Mouse (Mus musculus) lung, embryonic 15.5 days (tissue): ENCODE data around the gene Ostc. TPM values are rescaled to one million over a fixed set of nuclear protein-coding genes. Genes with fewer than 3 reads are reported as not detected.

Experiments used
- ATAC-seq: fragments of 200-750 bp; cut with Nextera tagmentation; 2 replicates; pipeline ENCODE4 v1.8.0; 2017; ENCODE audit warnings: moderate number of reproducible peaks, borderline replicate concordance; ENCODE audit not compliant: low FRiP score, low TSS enrichment; ENCODE audit errors: extremely low read depth
- H3K27ac ChIP-seq: fragments of 300-500 bp; sonication (generic); 2 replicates; pipeline ENCODE4 v1.5.1; 2015; ENCODE audit warnings: moderate library complexity, mild to moderate bottlenecking, inconsistent platforms
- H3K27me3 ChIP-seq: fragments of 300-500 bp; sonication (generic); 2 replicates; pipeline ENCODE4 v1.6.1; 2015; ENCODE audit warnings: inconsistent platforms
- H3K36me3 ChIP-seq: fragments of 300-500 bp; sonication (generic); 2 replicates; pipeline ENCODE4 v1.6.1; 2015; ENCODE audit warnings: inconsistent platforms
- H3K4me1 ChIP-seq: fragments of 300-500 bp; sonication (generic); 2 replicates; pipeline ENCODE4 v1.6.1; 2015; ENCODE audit warnings: inconsistent platforms
- H3K4me2 ChIP-seq: fragments of 300-500 bp; sonication (generic); 2 replicates; pipeline ENCODE4 v1.6.1; 2015; ENCODE audit warnings: inconsistent platforms, mild to moderate bottlenecking, moderate library complexity
- H3K4me3 ChIP-seq: fragments of 300-500 bp; sonication (generic); 2 replicates; pipeline ENCODE4 v1.5.1; 2015; ENCODE audit warnings: mild to moderate bottlenecking, inconsistent platforms
- H3K9ac ChIP-seq: fragments of 300-500 bp; sonication (generic); 2 replicates; pipeline ENCODE4 v1.6.1; 2015; ENCODE audit warnings: inconsistent platforms
- H3K9me3 ChIP-seq: fragments of 300-500 bp; sonication (generic); 2 replicates; pipeline ENCODE4 v1.6.1; 2016; ENCODE audit warnings: inconsistent platforms
- WGBS: fragments of 180-500 bp; shearing (Covaris S2); methylation state at CpG from one replicate; pipeline ENCODE4 v1.1.7; 2015; 5-methylcytosine and 5-hydroxymethylcytosine counted together
- polyA plus RNA-seq: library from polyadenylated mRNA; unstranded; fragments of >200 nt; fragmentation: Nextera tagmentation; extraction: Ambion mirVana; gene quantifications from 2 replicates; pipeline ENCODE4 v1.2.1, GENCODE M21; 2015

Gene Ostc
- polyA plus RNA-seq, 1 experiment from 2014 or later = 393 TPM

DNA sequence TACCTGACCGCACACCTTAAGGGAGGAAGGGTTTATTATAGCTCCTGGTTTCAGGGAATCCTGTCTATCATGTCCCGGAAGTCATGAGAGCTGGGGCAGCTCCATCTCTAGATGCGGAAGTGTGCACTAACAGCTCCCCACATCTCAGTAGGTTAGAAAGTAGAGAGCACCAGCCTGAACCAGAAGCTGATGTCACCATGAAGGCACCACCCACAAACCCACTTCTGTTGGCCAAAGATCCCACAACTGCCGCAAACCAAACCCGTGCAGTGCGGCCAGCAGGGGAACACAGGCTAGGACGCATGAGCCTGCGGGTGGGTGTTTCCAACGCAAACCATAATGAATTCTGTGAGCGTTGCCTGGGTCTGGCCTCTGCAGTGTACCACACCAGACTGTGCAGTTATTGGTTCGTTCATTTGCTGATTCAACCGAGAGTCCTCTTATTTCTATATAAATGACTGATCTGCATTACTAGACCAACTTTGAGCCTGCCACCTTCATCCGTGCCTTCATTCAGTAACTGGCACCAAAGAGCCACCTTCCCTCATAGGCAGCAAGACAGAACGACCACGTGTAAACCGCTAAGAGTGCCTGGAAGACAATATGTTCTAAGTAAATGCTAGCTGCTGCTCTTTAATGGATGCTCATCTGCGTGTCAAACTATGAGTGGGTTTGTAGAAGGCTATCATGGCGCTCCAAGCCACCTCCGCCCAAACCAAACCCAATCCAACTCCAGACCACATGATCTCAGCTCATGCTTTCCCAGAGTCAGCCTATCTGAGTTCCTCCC lies 31.4 kb downstream of the Ostc start:
- H3K4me1 ChIP-seq = no peaks in the 10 kb centered on the region
- H3K27me3 ChIP-seq = no peaks in the 10 kb centered on the region
- H3K36me3 ChIP-seq = no peaks in the 10 kb centered on the region
- 91% methylated on average over 19 of the region's 19 CpGs for WGBS
- no peak overlapping the region for H3K9ac ChIP-seq
- H3K4me2 ChIP-seq = no peak overlapping the region
- H3K9me3 ChIP-seq = no peaks in the 10 kb centered on the region
- H3K27ac ChIP-seq = no peak overlapping the region
- H3K4me3 ChIP-seq = no peak overlapping the region
- no peak for ATAC-seq

DNA sequence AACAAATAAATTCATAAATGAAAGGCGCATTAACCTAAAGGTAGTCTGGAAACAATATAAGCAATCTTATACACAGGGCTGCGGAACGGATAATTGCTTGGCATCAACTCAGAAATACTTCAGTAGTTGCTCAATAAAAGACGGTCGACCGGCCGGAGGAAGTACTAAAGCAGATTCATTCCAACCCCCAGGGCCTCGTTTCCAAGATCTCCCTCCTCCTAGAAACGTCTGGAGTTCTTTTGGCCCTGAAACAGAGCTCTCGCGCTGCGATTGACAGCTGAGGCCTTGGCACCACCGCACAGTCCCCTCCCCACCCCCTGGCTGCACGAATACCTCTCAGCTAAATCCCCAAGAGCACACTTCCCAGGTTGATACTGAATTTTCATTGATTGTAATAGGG lies 38.0 kb downstream of the Ostc start:
- Histone ChIP-seq H3K27me3 (no peaks in the 10 kb centered on the region), H3K9ac (no peak overlapping the region), H3K27ac (no peak overlapping the region), H3K4me2 (no peak overlapping the region), H3K36me3 (no peaks in the 10 kb centered on the region), H3K9me3 (no peaks in the 10 kb centered on the region), H3K4me1 (no peaks in the 10 kb centered on the region), H3K4me3 (no peak overlapping the region)
- no peak for ATAC-seq
- 52% methylated on average over 14 of the region's 14 CpGs for WGBS

DNA sequence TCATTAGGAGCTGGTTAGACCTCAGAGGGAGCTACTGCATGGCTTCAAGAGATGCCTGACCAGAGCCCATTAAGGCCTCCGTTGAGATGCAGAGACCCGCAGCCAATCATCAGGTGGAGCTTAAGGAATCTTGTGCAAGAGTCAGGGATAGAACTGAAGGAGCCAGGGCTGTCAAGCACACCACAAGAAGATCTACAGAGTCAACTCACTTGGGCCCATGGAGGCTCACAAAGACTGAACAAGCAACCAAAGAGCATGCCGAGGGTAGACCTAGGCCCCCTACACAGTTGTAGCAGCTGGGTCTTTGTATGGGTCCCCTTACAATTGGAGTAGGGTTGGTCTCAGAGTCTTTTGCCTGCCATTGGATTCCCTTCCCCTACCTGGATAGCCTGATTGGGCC lies 46.7 kb downstream of the Ostc start:
- no peaks in the 10 kb centered on the region for H3K9me3 ChIP-seq
- no peak overlapping the region for H3K4me2 ChIP-seq
- no peak overlapping the region for H3K4me3 ChIP-seq
- ATAC-seq = no peak
- 84% methylated on average over 3 of the region's 3 CpGs for WGBS
- H3K27ac ChIP-seq = no peak overlapping the region
- no peaks in the 10 kb centered on the region for H3K4me1 ChIP-seq
- H3K36me3 ChIP-seq = no peaks in the 10 kb centered on the region
- no peaks in the 10 kb centered on the region for H3K27me3 ChIP-seq
- H3K9ac ChIP-seq = no peak overlapping the region

DNA sequence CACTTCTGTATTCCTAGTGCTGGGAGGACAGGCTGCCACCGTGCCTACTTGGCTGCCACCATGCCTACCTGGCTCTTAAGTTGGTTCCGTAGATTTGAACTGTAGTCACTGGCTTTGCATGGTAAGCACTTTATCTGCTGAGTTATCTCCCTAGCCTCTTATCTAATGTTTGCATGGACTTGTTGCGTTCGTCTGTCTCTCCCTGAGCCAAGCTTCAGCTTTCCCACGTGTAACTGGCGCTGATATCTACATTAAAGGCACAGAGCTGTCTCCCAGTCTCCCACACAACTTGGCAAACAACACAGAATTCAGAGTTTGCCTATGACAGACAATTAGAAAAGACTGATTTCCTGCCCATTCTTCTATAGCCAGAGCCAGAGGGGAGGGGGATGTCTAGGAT lies 48.6 kb downstream of the Ostc start:
- no peak for ATAC-seq
- Histone ChIP-seq H3K9me3 (no peaks in the 10 kb centered on the region), H3K4me1 (no peaks in the 10 kb centered on the region), H3K4me2 (no peak overlapping the region), H3K9ac (no peak overlapping the region), H3K27ac (no peak overlapping the region), H3K4me3 (no peak overlapping the region), H3K27me3 (no peaks in the 10 kb centered on the region), H3K36me3 (no peaks in the 10 kb centered on the region)
- WGBS = 21% methylated on average over 6 of the region's 6 CpGs

DNA sequence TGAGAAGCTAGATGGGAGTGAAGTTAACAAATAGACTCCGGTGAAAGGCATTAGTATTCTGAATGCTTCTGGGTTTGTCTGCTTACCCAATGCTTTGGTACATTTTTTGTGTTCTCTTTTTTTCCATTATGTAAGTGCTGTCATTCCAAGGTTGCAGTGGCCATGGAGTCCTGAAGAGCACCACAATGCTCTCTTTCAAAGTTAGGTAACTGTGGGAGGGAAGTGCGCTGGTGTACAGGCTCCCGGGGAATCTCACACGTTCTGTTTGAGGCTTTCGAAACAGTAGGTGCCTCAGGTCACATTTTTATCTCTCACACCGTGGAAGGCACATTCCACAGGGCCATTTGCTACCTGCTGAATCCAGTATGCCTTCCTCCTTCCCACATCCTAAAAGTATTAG lies 59.7 kb downstream of the Ostc start:
- ATAC-seq = no peak
- no peaks in the 10 kb centered on the region for H3K9me3 ChIP-seq
- no peaks in the 10 kb centered on the region for H3K36me3 ChIP-seq
- H3K27me3 ChIP-seq = no peaks in the 10 kb centered on the region
- H3K27ac ChIP-seq = no peak overlapping the region
- H3K4me1 ChIP-seq = no peaks in the 10 kb centered on the region
- no peak overlapping the region for H3K9ac ChIP-seq
- H3K4me2 ChIP-seq = no peak overlapping the region
- WGBS = 35% methylated on average over 6 of the region's 6 CpGs
- H3K4me3 ChIP-seq = no peak overlapping the region

DNA sequence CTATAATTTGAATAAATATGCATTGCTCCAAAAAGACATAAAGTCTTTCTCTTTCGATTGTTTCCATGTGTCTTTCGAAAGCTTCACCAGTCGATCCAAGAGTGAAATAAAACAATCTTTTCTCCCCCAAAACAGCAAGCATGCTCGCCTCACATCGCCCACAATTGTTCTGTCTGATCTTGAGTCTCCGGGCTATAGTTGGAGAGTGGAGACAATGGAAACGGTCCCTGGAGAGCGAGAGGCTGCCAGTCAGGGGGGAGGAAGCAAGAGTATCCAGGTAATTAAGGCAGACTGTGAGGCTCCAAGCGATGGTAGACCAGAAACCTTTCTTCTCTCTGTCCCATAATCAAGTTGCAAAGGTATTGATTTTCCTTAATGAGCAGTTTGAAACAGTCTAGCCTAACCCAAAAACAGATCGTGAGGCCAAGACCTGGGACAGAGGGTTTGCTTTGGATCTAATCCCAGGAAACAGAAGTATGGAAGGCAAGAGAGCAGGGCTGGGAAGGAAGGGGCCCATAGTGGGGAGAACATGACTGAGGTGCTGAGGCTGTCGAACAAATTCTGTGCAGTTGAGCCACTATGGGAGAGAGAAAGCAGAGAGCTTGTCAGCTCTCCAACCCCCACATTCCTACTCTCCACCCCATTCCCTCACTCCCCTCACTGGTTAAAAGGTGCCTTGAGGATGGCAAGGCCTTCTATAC lies 63.0 kb downstream of the Ostc start:
- H3K9ac ChIP-seq = no peak overlapping the region
- H3K4me1 ChIP-seq = no peaks in the 10 kb centered on the region
- H3K27me3 ChIP-seq = no peaks in the 10 kb centered on the region
- H3K4me3 ChIP-seq = no peak overlapping the region
- H3K4me2 ChIP-seq = no peak overlapping the region
- no peak for ATAC-seq
- 79% methylated on average over 11 of the region's 11 CpGs for WGBS
- no peaks in the 10 kb centered on the region for H3K9me3 ChIP-seq
- H3K27ac ChIP-seq = no peak overlapping the region
- no peaks in the 10 kb centered on the region for H3K36me3 ChIP-seq

Other genes starting within 250 kb of the Ostc start
- gene Etnppl, start 92.0 kb downstream of the Ostc start, polyA plus RNA-seq = not detected in 2 replicates
- 833 and 930 TPM in 2 replicates for gene Rpl34, start 21.0 kb upstream of the Ostc start, polyA plus RNA-seq